Mouse (Mus musculus) hindbrain, embryonic 15.5 days (tissue): ENCODE measurements around the gene Fance. TPM values are rescaled to one million over a fixed set of nuclear protein-coding genes. Genes with fewer than 3 reads are reported as not detected.
A peak's percentile ranks its signal among the peaks of the same experiment; 100 is the strongest.

Source experiments
- ATAC-seq: fragments of 200-750 bp; cut with Nextera tagmentation; 2 replicates; pipeline ENCODE4 v1.8.0; 2017; ENCODE audit warnings: low read depth, moderate number of reproducible peaks, moderate TSS enrichment; ENCODE audit not compliant: low FRiP score
- H3K27ac ChIP-seq: fragments of 300-500 bp; sonication (generic); replicated peaks from 2 replicates; pipeline ENCODE4 v1.5.1; 2015; ENCODE audit warnings: mild to moderate bottlenecking, inconsistent platforms
- H3K27me3 ChIP-seq: fragments of 300-500 bp; sonication (generic); 2 replicates; pipeline ENCODE4 v1.6.1; 2015; ENCODE audit warnings: control low read depth, inconsistent platforms
- H3K36me3 ChIP-seq: fragments of 300-500 bp; sonication (generic); 2 replicates; pipeline ENCODE4 v1.6.1; 2015; ENCODE audit warnings: control low read depth, inconsistent platforms
- H3K4me1 ChIP-seq: fragments of 300-500 bp; sonication (generic); replicated peaks from 2 replicates; pipeline ENCODE4 v1.6.1; 2015; ENCODE audit warnings: control low read depth, inconsistent platforms
- H3K4me2 ChIP-seq: fragments of 300-500 bp; sonication (generic); 2 replicates; pipeline ENCODE4 v1.6.1; 2015; ENCODE audit warnings: moderate library complexity, mild to moderate bottlenecking, inconsistent platforms
- H3K4me3 ChIP-seq: fragments of 300-500 bp; sonication (generic); 2 replicates; pipeline ENCODE4 v1.5.1; 2015; ENCODE audit warnings: mild to moderate bottlenecking, inconsistent platforms
- H3K9ac ChIP-seq: fragments of 300-500 bp; sonication (generic); 2 replicates; pipeline ENCODE4 v1.6.1; 2015; ENCODE audit warnings: inconsistent platforms
- H3K9me3 ChIP-seq: fragments of 300-500 bp; sonication (generic); 2 replicates; pipeline ENCODE4 v1.6.1; 2016; ENCODE audit warnings: control low read depth, inconsistent platforms
- WGBS: fragments of 180-500 bp; shearing (Covaris S2); methylation state at CpG from one replicate; pipeline ENCODE4 v1.1.7; 2015; 5-methylcytosine and 5-hydroxymethylcytosine counted together
- polyA plus RNA-seq: library from polyadenylated mRNA; unstranded; fragments of >200 nt; fragmentation: Nextera tagmentation; extraction: Ambion mirVana; gene quantifications from 2 replicates; pipeline ENCODE4 v1.2.1, GENCODE M21; 2015

The Fance gene
- polyA plus RNA-seq, 1 experiment from 2014 or later = 25.5 TPM

DNA sequence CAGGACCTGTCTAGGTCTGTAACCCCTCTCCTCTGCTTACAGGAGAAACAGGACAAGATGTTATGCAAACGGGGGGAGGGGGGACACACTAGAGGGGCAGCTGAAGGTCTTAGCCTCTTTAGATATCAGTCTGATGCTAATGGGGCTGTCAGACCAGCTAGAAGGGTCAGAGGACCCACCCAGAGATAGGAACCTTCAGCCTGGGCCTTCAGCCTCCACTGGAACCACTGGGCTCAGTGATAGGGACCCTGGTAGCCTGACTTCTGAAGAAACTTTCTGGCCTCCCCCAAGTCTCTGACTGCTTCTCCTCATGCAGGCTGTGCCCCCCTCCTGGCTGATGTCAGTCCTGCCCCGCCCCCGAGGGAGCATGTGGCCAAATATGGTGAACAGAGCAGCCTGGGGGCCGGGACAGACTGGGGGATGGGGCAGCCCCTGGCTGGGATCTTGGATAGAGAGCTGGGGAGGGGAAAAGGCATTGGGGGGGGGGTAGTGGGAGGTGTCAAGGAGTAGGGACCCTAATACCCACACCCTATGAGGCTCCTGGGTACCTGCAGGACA lies 30.8 kb downstream of the Fance start:
- H3K9ac ChIP-seq = no peak overlapping the region
- peaks cover 6% of the 10 kb centered on the region; the same call in 1 of the 2 replicates for H3K27me3 ChIP-seq
- no peak for ATAC-seq
- H3K9me3 ChIP-seq = no peaks in the 10 kb centered on the region
- no peak overlapping the region for H3K4me3 ChIP-seq
- H3K36me3 ChIP-seq = no peaks in the 10 kb centered on the region
- peaks cover 24% of the 10 kb centered on the region for H3K4me1 ChIP-seq
- no peak overlapping the region for H3K27ac ChIP-seq
- whole genome bisulfite sequencing = 39% methylated on average over 4 of the region's 4 CpGs
- no peak overlapping the region for H3K4me2 ChIP-seq

DNA sequence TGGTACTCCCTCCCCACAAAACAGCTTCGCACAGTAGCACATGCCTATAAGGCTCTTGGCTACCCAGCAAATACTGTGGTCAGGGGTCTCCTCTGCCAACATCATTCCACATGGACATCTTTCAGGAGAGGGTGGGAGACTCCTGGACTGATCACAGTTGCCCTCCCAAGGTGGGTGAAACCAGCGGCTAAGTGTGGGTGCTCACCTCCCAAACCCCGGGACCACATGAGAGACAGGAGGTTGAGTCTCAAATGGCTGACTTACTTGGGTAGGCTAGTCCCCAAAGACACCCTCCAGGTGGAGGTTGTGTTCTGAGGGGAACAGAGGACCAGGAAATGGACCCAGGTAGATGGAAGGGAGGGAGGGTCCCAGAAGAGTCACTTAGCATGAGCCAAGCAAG lies 31.4 kb downstream of the Fance start:
- WGBS = 61% methylated on average over 3 of the region's 3 CpGs
- Histone ChIP-seq H3K9ac (no peak overlapping the region), H3K27ac (no peak overlapping the region), H3K4me3 (no peak overlapping the region), H3K36me3 (no peaks in the 10 kb centered on the region), H3K4me1 (peaks cover 24% of the 10 kb centered on the region), H3K4me2 (no peak overlapping the region), H3K9me3 (no peaks in the 10 kb centered on the region), H3K27me3 (peaks cover 6% of the 10 kb centered on the region; the same call in 1 of the 2 replicates)
- no peak for ATAC-seq

GRCm38 (mm10) chr17:28345271-28345721 lies 32.0 kb downstream of the Fance start:
- no peak overlapping the region; the same call in 1 of the 2 replicates for H3K4me2 ChIP-seq
- H3K27me3 ChIP-seq = peaks cover 6% of the 10 kb centered on the region; the same call in 1 of the 2 replicates
- 22% methylated on average over 8 of the region's 8 CpGs for WGBS
- ATAC-seq = no peak
- no peak overlapping the region for H3K27ac ChIP-seq
- peaks cover 30% of the 10 kb centered on the region for H3K4me1 ChIP-seq
- no peak overlapping the region for H3K4me3 ChIP-seq
- 0 out of 2 replicates have a peak overlapping the region, but pooled peaks have one; percentile 8 for H3K9ac ChIP-seq
- H3K36me3 ChIP-seq = no peaks in the 10 kb centered on the region
- no peaks in the 10 kb centered on the region for H3K9me3 ChIP-seq

GRCm38 (mm10) chr17:28345882-28346281 lies 32.6 kb downstream of the Fance start:
- H3K27me3 ChIP-seq = peaks cover 6% of the 10 kb centered on the region; the same call in 1 of the 2 replicates
- no peaks in the 10 kb centered on the region for H3K9me3 ChIP-seq
- H3K36me3 ChIP-seq = no peaks in the 10 kb centered on the region
- 15% methylated on average over 10 of the region's 10 CpGs for WGBS
- no peak overlapping the region for H3K27ac ChIP-seq
- H3K9ac ChIP-seq = 0 out of 2 replicates have a peak overlapping the region, but pooled peaks have one; percentile 8
- H3K4me3 ChIP-seq = no peak overlapping the region
- H3K4me1 ChIP-seq = peaks cover 33% of the 10 kb centered on the region
- H3K4me2 ChIP-seq = no peak overlapping the region; the same call in 1 of the 2 replicates
- ATAC-seq = no peak

DNA sequence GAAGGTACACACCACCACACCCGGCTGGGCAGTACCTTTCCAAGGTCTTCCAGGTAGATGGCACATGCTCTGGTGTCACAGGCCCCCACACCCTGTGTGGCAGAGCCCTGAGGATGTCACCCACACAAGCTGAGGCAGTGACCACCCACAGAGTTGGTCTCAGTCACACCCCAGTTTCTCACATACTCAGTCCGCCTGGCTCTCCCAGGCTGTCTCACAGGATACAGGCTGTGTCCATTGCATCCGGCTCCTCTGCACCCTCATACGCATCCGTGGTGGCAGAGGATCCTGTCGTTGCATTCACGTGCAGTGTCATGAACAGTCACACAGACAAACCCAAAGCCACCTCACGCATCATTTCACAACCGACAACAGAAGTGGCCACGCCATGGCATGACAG lies 34.0 kb downstream of the Fance start:
- Histone ChIP-seq H3K4me1 (peaks cover 35% of the 10 kb centered on the region), H3K4me3 (no peak overlapping the region), H3K27ac (no peak overlapping the region), H3K4me2 (no peak overlapping the region), H3K27me3 (peaks cover 15% of the 10 kb centered on the region), H3K36me3 (no peaks in the 10 kb centered on the region), H3K9me3 (no peaks in the 10 kb centered on the region), H3K9ac (no peak overlapping the region)
- ATAC-seq = no peak
- 82% methylated on average over 10 of the region's 10 CpGs for WGBS

DNA sequence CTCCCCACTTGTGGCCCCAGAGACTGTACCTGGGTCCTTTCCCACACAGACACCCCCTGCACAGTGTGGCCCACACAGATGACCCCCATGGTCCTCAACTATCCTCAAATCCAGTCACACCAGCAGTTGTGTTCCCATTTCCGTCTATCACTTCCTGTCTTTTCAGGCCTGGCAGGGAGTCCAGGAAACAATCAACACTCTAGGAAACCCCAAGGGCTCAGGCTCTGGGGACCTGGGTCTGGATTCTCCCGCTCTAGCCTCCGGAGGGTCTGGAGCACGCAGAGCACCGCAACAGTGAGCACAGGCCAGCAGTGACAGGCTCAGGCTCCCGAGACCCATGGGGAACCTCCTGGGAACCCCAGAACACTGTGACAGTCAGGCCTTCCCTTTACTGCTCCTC lies 34.9 kb downstream of the Fance start:
- peaks cover 15% of the 10 kb centered on the region for H3K27me3 ChIP-seq
- no peak overlapping the region for H3K4me2 ChIP-seq
- ATAC-seq = no peak
- H3K36me3 ChIP-seq = no peaks in the 10 kb centered on the region
- H3K4me1 ChIP-seq = peaks cover 35% of the 10 kb centered on the region
- 68% methylated on average over 6 of the region's 6 CpGs for WGBS
- H3K4me3 ChIP-seq = no peak overlapping the region
- H3K9me3 ChIP-seq = no peaks in the 10 kb centered on the region
- no peak overlapping the region for H3K27ac ChIP-seq
- H3K9ac ChIP-seq = no peak overlapping the region

GRCm38 (mm10) chr17:28349264-28349880 lies 36.1 kb downstream of the Fance start:
- H3K4me1 ChIP-seq = peaks cover 35% of the 10 kb centered on the region
- peaks cover 15% of the 10 kb centered on the region for H3K27me3 ChIP-seq
- H3K27ac ChIP-seq = no peak overlapping the region
- peak overlapping the region; percentile 98 for H3K4me2 ChIP-seq
- peak overlapping the region; percentile 50 for H3K4me3 ChIP-seq
- 17% methylated on average over 13 of the region's 13 CpGs for WGBS
- no peaks in the 10 kb centered on the region for H3K9me3 ChIP-seq
- no peaks in the 10 kb centered on the region for H3K36me3 ChIP-seq
- ATAC-seq = no peak
- peak overlapping the region; percentile 55; the same call in 1 of the 2 replicates for H3K9ac ChIP-seq

- H3K9me3 ChIP-seq = no peaks in the 10 kb centered on the region
- H3K27ac ChIP-seq = peak overlapping the region; percentile 46
- peak overlapping the region; percentile 55 for H3K9ac ChIP-seq
- peak overlapping the region; percentile 98 for H3K4me2 ChIP-seq
- H3K27me3 ChIP-seq = peaks cover 15% of the 10 kb centered on the region
- H3K36me3 ChIP-seq = no peaks in the 10 kb centered on the region
- peak overlapping the region; percentile 50 for H3K4me3 ChIP-seq
- peaks cover 35% of the 10 kb centered on the region for H3K4me1 ChIP-seq
- WGBS = under 1% methylated on average over 45 of the region's 54 CpGs
- ATAC-seq = peak; percentile 37; the same call in 1 of the 2 replicates
Observed at GRCm38 (mm10) chr17:28349901-28350465, 36.7 kb downstream of the Fance start.

- Histone ChIP-seq H3K36me3 (no peaks in the 10 kb centered on the region), H3K4me3 (peak within 1 kb of the TSS; percentile 50), H3K4me2 (peak within 1 kb of the TSS; percentile 98), H3K9me3 (no peaks in the 10 kb centered on the region), H3K4me1 (peaks cover 30% of the 10 kb centered on the region), H3K27ac (peak within 1 kb of the TSS; percentile 61), H3K9ac (peak within 1 kb of the TSS; percentile 55), H3K27me3 (peaks cover 15% of the 10 kb centered on the region)
- ATAC-seq = peak; percentile 77
- under 1% methylated on average over 62 of the region's 73 CpGs for WGBS
Observed at GRCm38 (mm10) chr17:28350466-28351352, 37.4 kb downstream of the Fance start, which contains the start of gene Tead3. Tead3 (minus strand) TSS chr17:28350817.

- H3K4me2 ChIP-seq = peak overlapping the region; percentile 98
- peaks cover 13% of the 10 kb centered on the region for H3K27me3 ChIP-seq
- ATAC-seq = no peak; the same call in 1 of the 2 replicates
- 0 out of 2 replicates have a peak overlapping the region, but pooled peaks have one; percentile 61 for H3K27ac ChIP-seq
- no peaks in the 10 kb centered on the region for H3K9me3 ChIP-seq
- 2% methylated on average over 29 of the region's 29 CpGs for WGBS
- H3K36me3 ChIP-seq = no peaks in the 10 kb centered on the region
- H3K9ac ChIP-seq = peak overlapping the region; percentile 48
- peaks cover 26% of the 10 kb centered on the region for H3K4me1 ChIP-seq
- peak overlapping the region; percentile 50 for H3K4me3 ChIP-seq
Observed at GRCm38 (mm10) chr17:28351353-28351890, 38.1 kb downstream of the Fance start.

DNA sequence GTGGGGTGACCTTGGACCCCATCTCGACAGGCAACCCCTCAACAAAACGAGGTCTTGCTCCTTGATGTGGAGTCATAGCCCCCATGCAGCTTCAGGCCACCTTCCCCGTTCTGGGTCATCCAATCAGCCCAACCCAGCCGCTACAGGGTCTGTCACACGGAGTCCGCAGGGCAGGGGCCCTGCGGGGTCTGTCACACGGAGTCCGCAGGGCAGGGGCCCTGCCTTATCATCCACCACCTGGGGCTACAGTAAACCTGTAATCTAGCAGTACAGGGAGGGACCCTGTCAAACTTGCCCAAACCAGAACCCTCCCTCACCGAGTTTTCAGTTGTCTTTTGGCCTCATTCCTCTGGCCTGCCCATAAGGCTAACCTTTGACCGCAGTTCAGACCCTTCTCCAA lies 38.7 kb downstream of the Fance start:
- 11% methylated on average over 11 of the region's 11 CpGs for WGBS
- Histone ChIP-seq H3K4me3 (no peak overlapping the region), H3K4me1 (peaks cover 26% of the 10 kb centered on the region), H3K9me3 (no peaks in the 10 kb centered on the region), H3K27ac (no peak overlapping the region), H3K27me3 (peaks cover 12% of the 10 kb centered on the region), H3K9ac (no peak overlapping the region), H3K4me2 (0 out of 2 replicates have a peak overlapping the region, but pooled peaks have one; percentile 98), H3K36me3 (no peaks in the 10 kb centered on the region)
- no peak for ATAC-seq
